Mouse (Mus musculus): ENCODE results near the gene Kcnh6. TPM values are rescaled to one million over a fixed set of nuclear protein-coding genes. Genes with fewer than 3 reads are reported as not detected.
A peak's percentile ranks its signal among the peaks of the same experiment; 100 is the strongest.

Gene Kcnh6
- total and polyA plus RNA-seq, 3 experiments: 0.39 TPM; not detected in 2

DNA sequence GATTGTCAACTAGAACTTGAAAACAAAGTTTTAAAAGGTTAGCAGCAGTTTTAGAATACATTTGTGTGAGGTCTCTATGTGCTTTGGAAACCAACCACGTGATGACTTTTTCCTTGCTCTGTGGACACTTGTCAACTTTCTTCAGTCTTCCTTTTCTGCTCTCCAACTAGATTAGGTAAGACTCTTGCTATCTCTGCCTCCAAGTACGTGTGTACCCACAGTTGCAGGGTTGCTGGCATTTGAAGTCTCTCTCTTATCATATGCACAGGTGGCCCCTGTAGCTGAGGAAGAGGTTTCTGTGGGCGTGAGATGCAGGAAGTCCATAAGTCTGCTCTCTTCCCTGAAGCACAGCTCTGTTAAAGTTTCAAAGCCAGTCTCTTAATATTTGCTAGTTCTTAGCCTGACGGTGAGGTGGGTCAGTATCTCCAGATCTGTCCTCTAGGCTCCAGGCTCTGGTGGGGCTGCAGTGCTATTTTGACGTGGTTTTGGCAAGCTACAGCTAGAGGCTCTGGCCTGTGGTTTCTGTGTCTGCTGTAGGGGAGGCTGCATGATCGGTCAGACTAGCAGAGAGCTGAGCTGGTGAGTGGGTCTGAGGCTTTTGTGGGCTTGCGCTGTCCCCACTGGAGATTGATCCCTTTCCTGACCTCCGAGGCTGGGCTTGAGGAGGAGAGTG is 49.0 kb downstream of the Kcnh6 start:
- no peaks in the 10 kb centered on the region for H3K36me3 ChIP-seq (ENCODE audit: control insufficient read depth, insufficient read depth, low read length)

DNA sequence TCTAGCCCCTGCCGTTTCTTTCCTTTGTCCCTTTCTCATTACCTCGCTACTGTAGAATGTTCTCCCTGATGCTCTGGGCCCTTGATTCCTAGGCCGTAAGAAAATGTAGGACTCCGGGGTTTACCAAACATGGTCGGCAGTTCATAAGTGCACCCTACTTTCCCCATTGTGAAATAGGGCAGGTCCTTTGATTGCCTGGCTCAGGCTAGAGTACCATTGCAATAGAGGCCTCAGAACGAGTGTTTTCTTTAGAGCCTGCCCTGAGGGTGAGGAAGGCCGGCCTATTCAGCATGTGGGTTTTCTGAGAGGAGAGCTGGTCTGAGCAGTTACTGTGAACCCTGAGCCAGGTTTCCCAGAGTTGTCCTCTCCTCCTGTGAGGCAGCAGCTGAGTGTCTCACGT is 50.1 kb downstream of the Kcnh6 start:
- no peaks in the 10 kb centered on the region for H3K4me1 ChIP-seq (ENCODE audit: control insufficient read depth, insufficient read depth, low read length)
- H3K79me2 ChIP-seq (replicated peaks; ENCODE audit: control insufficient read depth, insufficient read depth, low read length): no peaks in the 10 kb centered on the region
- no peak overlapping the region for H3K27ac ChIP-seq
- no peak overlapping the region for H3K4me3 ChIP-seq
- intact Hi-C loops (cut with DNase I): no loop called here
- H3K36me3 ChIP-seq (ENCODE audit: control insufficient read depth, insufficient read depth, low read length): no peaks in the 10 kb centered on the region
- 79% methylated on average over 8 of the region's 8 CpGs for WGBS
- no peaks in the 10 kb centered on the region for H3K27me3 ChIP-seq (ENCODE audit: control insufficient read depth, insufficient read depth, low read length)
- TF ChIP-seq POLR2A (IDR thresholded peaks at IDR 0.05; ENCODE audit: insufficient read depth, low read depth, low read length) (no peak), CTCF (IDR thresholded peaks at IDR 0.05) (no peak), EP300 (IDR thresholded peaks at IDR 0.05; ENCODE audit: insufficient read depth, low read depth, low read length) (no peak)
- no peak for DNase-seq
- no peak overlapping the region for H3K9ac ChIP-seq (ENCODE audit: low read depth, low read length)

More for the DNA sequence above, 49.0 kb downstream of the Kcnh6 start:
- Histone ChIP-seq H3K27ac (no peak overlapping the region), H3K4me3 (no peak overlapping the region), H3K4me1 (ENCODE audit: control insufficient read depth, insufficient read depth, low read length) (no peaks in the 10 kb centered on the region), H3K79me2 (replicated peaks; ENCODE audit: control insufficient read depth, insufficient read depth, low read length) (no peaks in the 10 kb centered on the region), H3K27me3 (ENCODE audit: control insufficient read depth, insufficient read depth, low read length) (no peaks in the 10 kb centered on the region), H3K9ac (ENCODE audit: low read depth, low read length) (no peak overlapping the region)
- DNase-seq: no peak
- 81% methylated on average over 8 of the region's 8 CpGs for WGBS
- intact Hi-C loops (cut with DNase I): no loop called here
- TF ChIP-seq EP300 (IDR thresholded peaks at IDR 0.05; ENCODE audit: insufficient read depth, low read depth, low read length): no peak
- TF ChIP-seq CTCF (IDR thresholded peaks at IDR 0.05): no peak
- no peak for TF ChIP-seq POLR2A (IDR thresholded peaks at IDR 0.05; ENCODE audit: insufficient read depth, low read depth, low read length)

DNA sequence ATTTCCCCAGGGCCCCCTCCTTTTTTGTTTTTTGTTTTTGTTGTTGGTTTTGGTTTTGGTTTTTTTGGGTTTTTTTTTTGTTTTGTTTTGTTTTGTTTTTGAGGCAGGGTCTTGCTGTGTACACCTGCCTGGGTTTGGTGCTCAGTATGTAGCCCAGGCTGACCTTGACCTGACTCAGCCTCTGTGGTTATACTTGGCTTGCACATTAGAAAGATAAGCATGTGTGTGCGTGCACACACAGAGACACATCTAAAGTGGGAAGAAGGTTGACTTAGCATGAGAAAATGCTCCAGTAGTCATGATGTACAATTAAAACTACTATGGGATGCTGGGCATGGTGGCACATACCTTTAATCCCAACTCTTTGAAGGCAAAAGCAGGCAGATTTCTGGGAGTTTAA is 52.6 kb downstream of the Kcnh6 start:
- 53% methylated on average over 1 of the region's 1 CpGs for WGBS
- H3K9ac ChIP-seq (ENCODE audit: low read depth, low read length): no peak overlapping the region
- no peaks in the 10 kb centered on the region for H3K36me3 ChIP-seq (ENCODE audit: control insufficient read depth, insufficient read depth, low read length)
- no peaks in the 10 kb centered on the region for H3K79me2 ChIP-seq (replicated peaks; ENCODE audit: control insufficient read depth, insufficient read depth, low read length)
- TF ChIP-seq CTCF (IDR thresholded peaks at IDR 0.05) (no peak), EP300 (IDR thresholded peaks at IDR 0.05; ENCODE audit: insufficient read depth, low read depth, low read length) (no peak), POLR2A (IDR thresholded peaks at IDR 0.05; ENCODE audit: insufficient read depth, low read depth, low read length) (no peak)
- H3K27me3 ChIP-seq (ENCODE audit: control insufficient read depth, insufficient read depth, low read length): no peaks in the 10 kb centered on the region
- no peak for DNase-seq
- H3K4me3 ChIP-seq: no peak overlapping the region
- no peaks in the 10 kb centered on the region for H3K4me1 ChIP-seq (ENCODE audit: control insufficient read depth, insufficient read depth, low read length)
- no peak overlapping the region for H3K27ac ChIP-seq
- intact Hi-C loops (cut with DNase I): no loop called here

DNA sequence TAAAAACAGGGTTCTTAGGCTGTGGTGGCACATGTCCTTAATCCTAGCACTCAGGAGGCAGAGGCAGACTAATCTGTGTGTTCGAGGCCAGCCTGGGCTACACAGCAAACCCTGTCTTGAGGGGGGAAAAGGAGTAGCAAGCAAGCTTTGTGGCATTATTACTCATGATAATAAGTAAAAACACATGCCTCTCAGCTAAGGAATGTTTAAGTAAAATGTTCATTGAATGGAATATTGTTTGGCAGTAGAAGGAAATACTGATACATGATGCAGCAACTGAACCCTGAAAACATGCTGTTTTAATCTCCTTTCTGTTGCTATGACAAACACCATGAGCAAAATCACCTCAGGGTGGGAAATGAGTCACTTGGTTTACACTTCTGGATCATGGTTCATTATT is 53.4 kb downstream of the Kcnh6 start:
- 83% methylated on average over 1 of the region's 1 CpGs for WGBS
- Histone ChIP-seq H3K27ac (no peak overlapping the region), H3K4me1 (ENCODE audit: control insufficient read depth, insufficient read depth, low read length) (no peaks in the 10 kb centered on the region), H3K27me3 (ENCODE audit: control insufficient read depth, insufficient read depth, low read length) (no peaks in the 10 kb centered on the region), H3K4me3 (no peak overlapping the region), H3K36me3 (ENCODE audit: control insufficient read depth, insufficient read depth, low read length) (no peaks in the 10 kb centered on the region), H3K79me2 (replicated peaks; ENCODE audit: control insufficient read depth, insufficient read depth, low read length) (no peaks in the 10 kb centered on the region), H3K9ac (ENCODE audit: low read depth, low read length) (no peak overlapping the region)
- DNase-seq: no peak
- no peak for TF ChIP-seq CTCF (IDR thresholded peaks at IDR 0.05)
- no peak for TF ChIP-seq EP300 (IDR thresholded peaks at IDR 0.05; ENCODE audit: insufficient read depth, low read depth, low read length)
- TF ChIP-seq POLR2A (IDR thresholded peaks at IDR 0.05; ENCODE audit: insufficient read depth, low read depth, low read length): no peak
- intact Hi-C loops (cut with DNase I): no loop called here

DNA sequence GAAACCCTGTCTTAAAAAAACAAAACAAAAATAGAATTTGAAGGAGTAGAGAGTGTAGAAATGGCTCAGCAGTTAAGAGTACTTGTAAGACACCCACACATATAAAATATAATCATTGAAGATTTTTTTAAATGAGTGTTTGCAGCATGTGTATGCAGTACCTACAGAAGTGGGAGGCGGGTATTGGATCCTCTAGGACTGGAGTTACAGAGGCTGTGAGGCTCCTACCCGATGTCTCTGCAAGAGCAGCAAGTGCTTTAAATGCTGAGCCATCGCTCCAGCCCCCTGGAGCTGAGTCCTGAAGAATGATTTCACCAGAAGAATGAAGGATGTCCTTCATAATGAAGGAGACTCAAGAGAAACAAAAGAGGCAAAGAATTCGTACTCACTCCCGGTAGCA is 55.8 kb downstream of the Kcnh6 start:
- Histone ChIP-seq H3K79me2 (replicated peaks; ENCODE audit: control insufficient read depth, insufficient read depth, low read length) (no peaks in the 10 kb centered on the region), H3K4me1 (ENCODE audit: control insufficient read depth, insufficient read depth, low read length) (peaks cover 4% of the 10 kb centered on the region), H3K27me3 (ENCODE audit: control insufficient read depth, insufficient read depth, low read length) (no peaks in the 10 kb centered on the region), H3K36me3 (ENCODE audit: control insufficient read depth, insufficient read depth, low read length) (no peaks in the 10 kb centered on the region), H3K27ac (no peak overlapping the region), H3K4me3 (no peak overlapping the region), H3K9ac (ENCODE audit: low read depth, low read length) (no peak overlapping the region)
- WGBS: 82% methylated on average over 5 of the region's 5 CpGs
- intact Hi-C loops (cut with DNase I): no loop called here
- no peak for TF ChIP-seq POLR2A (IDR thresholded peaks at IDR 0.05; ENCODE audit: insufficient read depth, low read depth, low read length)
- TF ChIP-seq CTCF (IDR thresholded peaks at IDR 0.05): no peak
- TF ChIP-seq EP300 (IDR thresholded peaks at IDR 0.05; ENCODE audit: insufficient read depth, low read depth, low read length): no peak
- DNase-seq: no peak

DNA sequence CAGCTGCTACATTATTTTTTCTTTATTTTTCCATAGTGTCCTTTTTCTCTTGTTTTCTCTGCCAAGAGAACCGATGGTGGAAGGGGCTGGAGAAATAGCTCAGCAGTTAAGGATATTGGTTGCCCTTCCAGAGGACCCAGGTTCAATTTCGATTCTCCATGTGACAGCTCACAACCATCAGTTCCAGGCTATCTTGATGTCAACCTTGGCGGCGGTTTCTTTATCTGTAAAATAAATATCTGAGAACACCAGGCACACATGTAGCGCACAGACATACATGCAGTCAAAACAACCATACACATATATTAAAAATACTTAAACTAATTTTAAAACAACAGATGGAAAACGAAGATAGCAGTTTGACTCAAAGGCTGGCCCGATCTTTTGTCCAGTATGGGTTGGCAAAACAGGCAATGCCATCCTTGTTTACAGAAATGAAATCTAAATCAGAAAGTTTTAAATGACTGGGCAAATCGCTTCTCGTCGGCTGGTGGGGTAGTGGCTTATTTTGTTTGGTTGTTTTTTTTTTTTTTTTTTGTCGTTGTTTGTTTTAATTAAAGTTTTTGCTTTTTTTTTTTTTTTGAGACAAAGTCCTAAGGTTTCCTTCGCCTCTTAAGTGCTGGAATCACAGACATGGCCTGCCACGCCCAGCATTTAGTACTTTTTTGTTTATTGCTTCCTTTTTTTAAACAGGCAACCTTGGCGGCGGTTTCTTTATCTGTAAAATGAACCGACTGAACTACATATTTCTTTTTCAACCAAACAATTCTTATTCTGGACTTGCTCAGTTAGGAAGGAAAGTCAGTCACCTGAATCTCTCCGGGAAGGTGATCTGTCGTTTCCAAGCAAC is 57.4 kb downstream of the Kcnh6 start:
- no peak for TF ChIP-seq CTCF (IDR thresholded peaks at IDR 0.05)
- TF ChIP-seq EP300 (IDR thresholded peaks at IDR 0.05; ENCODE audit: insufficient read depth, low read depth, low read length): no peak
- TF ChIP-seq POLR2A (IDR thresholded peaks at IDR 0.05; ENCODE audit: insufficient read depth, low read depth, low read length): no peak
- no peaks in the 10 kb centered on the region for H3K27me3 ChIP-seq (ENCODE audit: control insufficient read depth, insufficient read depth, low read length)
- no peak overlapping the region for H3K9ac ChIP-seq (ENCODE audit: low read depth, low read length)
- 34% methylated on average over 18 of the region's 18 CpGs for WGBS
- intact Hi-C loops (cut with DNase I): no loop called here
- no peak for DNase-seq
- H3K36me3 ChIP-seq (ENCODE audit: control insufficient read depth, insufficient read depth, low read length): no peaks in the 10 kb centered on the region
- H3K27ac ChIP-seq: peak overlapping the region; percentile 59; the same call in 1 of the 2 replicates
- H3K4me3 ChIP-seq: peak overlapping the region; percentile 95
- H3K79me2 ChIP-seq (replicated peaks; ENCODE audit: control insufficient read depth, insufficient read depth, low read length): no peaks in the 10 kb centered on the region
- peaks cover 4% of the 10 kb centered on the region for H3K4me1 ChIP-seq (ENCODE audit: control insufficient read depth, insufficient read depth, low read length)
